Mouse (Mus musculus) testis, adult 2 months (tissue): Measurements from ENCODE around the gene Usp46.

Source experiments
- CTCF ChIP-seq: fragments of 200-500 bp; IDR thresholded peaks from 2 replicates; pipeline ENCODE4 v1.5.1; 2012; ENCODE audit warnings: low read depth, mild to moderate bottlenecking, inconsistent platforms, low read length, moderate library complexity; ENCODE audit not compliant: control insufficient read depth, insufficient read depth, insufficient replicate concordance
- POLR2A ChIP-seq: fragments of 200-500 bp; IDR thresholded peaks from 2 replicates; pipeline ENCODE4 v1.6.1; 2012; ENCODE audit warnings: low read depth, mild to moderate bottlenecking, inconsistent platforms, low read length, moderate library complexity; ENCODE audit not compliant: control insufficient read depth

DNA sequence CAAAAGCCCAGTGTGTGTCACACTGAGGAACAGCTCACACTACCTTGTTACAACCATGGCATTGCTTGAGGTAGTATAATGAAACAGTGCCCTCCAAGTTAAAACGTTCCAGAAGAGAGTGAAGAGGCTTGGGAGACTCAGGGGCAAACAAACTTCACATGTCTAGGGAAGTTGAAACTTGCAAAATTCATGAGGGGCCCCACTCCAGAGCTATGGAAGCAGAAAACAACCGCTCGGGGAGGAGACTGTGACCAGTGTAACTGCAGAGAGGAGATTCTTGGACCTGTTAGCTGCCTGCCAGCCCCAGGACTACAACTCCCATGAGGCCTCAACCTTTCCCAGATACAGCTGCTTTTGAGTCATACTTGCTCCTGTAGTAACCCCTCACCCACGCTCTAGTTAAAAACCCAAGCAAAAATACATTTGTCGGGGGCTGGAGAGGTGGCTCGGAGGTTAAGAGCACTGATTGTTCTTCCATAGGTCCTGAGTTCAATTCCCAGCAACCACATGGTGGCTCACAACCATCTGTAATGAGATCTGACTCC, 25.4 kb downstream of the Usp46 start:
- TF ChIP-seq CTCF (no peak), POLR2A (no peak)
